Mouse (Mus musculus): Measurements from ENCODE around the gene Gm20741. TPM values are rescaled to one million over a fixed set of nuclear protein-coding genes. Genes with fewer than 3 reads are reported as not detected.

The Gm20741 gene
- total RNA-seq (2021), result not detected
- long read RNA-seq, experiment 1, result 0 reads
- long read RNA-seq, experiment 2, result 0 reads

- Histone ChIP-seq H3K27ac (no peak within 1 kb of the TSS), H3K4me3 (no peak within 1 kb of the TSS)
- TF ChIP-seq CTCF (IDR thresholded peaks at IDR 0.05), result no peak
- no peak for DNase-seq
- intact Hi-C loops (cut with DNase I), result no loop called here
Observed at GRCm38 (mm10) chr16:88811827-88812226, at the start of gene Gm20741. Gm20741 (minus strand) TSS chr16:88812220.

- intact Hi-C loops (cut with DNase I), result no loop called here
- Histone ChIP-seq H3K4me3 (no peak overlapping the region), H3K27ac (no peak overlapping the region)
- TF ChIP-seq CTCF (IDR thresholded peaks at IDR 0.05), result peak; percentile 64
- no peak for DNase-seq
Observed at GRCm38 (mm10) chr16:88851450-88851849, 39.4 kb upstream of the Gm20741 start.

GRCm38 (mm10) chr16:88848558-88848957 lies 36.5 kb upstream of the Gm20741 start:
- Histone ChIP-seq H3K4me3 (no peak overlapping the region), H3K27ac (no peak overlapping the region)
- no peak for DNase-seq
- intact Hi-C loops (cut with DNase I), result no loop called here
- no peak for TF ChIP-seq CTCF (IDR thresholded peaks at IDR 0.05)

- TF ChIP-seq CTCF (IDR thresholded peaks at IDR 0.05), result no peak
- no peak for DNase-seq
- no peak overlapping the region for H3K4me3 ChIP-seq
- intact Hi-C loops (cut with DNase I), result no loop called here
- no peak overlapping the region for H3K27ac ChIP-seq
Observed at GRCm38 (mm10) chr16:88847363-88847762, 35.3 kb upstream of the Gm20741 start.

- Histone ChIP-seq H3K27ac (no peak overlapping the region), H3K4me3 (no peak overlapping the region)
- DNase-seq, result no peak
- TF ChIP-seq CTCF (IDR thresholded peaks at IDR 0.05), result no peak
- intact Hi-C loops (cut with DNase I), result loop anchor here (10.0 kb wide), 1 partner anchor 112 kb away; no protein-coding TSS in a partner anchor
Observed at GRCm38 (mm10) chr16:88826978-88827377, 15.0 kb upstream of the Gm20741 start.

- TF ChIP-seq CTCF (IDR thresholded peaks at IDR 0.05), result no peak
- no peak within 1 kb of the TSS for H3K27ac ChIP-seq
- DNase-seq, result no peak
- no peak within 1 kb of the TSS for H3K4me3 ChIP-seq
- intact Hi-C loops (cut with DNase I), result loop anchor here (10.0 kb wide), 1 partner anchor 111 kb away; no protein-coding TSS in a partner anchor
Observed at GRCm38 (mm10) chr16:88826095-88826652, 14.2 kb upstream of the Gm20741 start, which contains the start of gene Krtap14. Krtap14 (minus strand) TSS chr16:88826145.

GRCm38 (mm10) chr16:88823736-88824135 lies 11.7 kb upstream of the Gm20741 start:
- no peak for DNase-seq
- no peak overlapping the region for H3K27ac ChIP-seq
- TF ChIP-seq CTCF (IDR thresholded peaks at IDR 0.05), result peak; percentile 64
- intact Hi-C loops (cut with DNase I), result loop anchor here (5.0 to 10.0 kb wide), 3 partner anchors 109 to 431 kb away; no protein-coding TSS in a partner anchor
- no peak overlapping the region for H3K4me3 ChIP-seq

- no peak within 1 kb of the TSS for H3K27ac ChIP-seq
- peak; percentile 78 for DNase-seq
- no peak within 1 kb of the TSS for H3K4me3 ChIP-seq
- no peak for TF ChIP-seq CTCF (IDR thresholded peaks at IDR 0.05)
- intact Hi-C loops (cut with DNase I), result loop anchor here (5.0 to 10.0 kb wide), 3 partner anchors 105 to 428 kb away; no protein-coding TSS in a partner anchor
Observed at GRCm38 (mm10) chr16:88820066-88820465, 8.0 kb upstream of the Gm20741 start, which contains the start of gene Krtap15. Krtap15 (plus strand) TSS chr16:88820215.

GRCm38 (mm10) chr16:88786786-88787185 lies 25.2 kb downstream of the Gm20741 start:
- H3K27ac ChIP-seq, result no peak overlapping the region
- DNase-seq, result no peak
- TF ChIP-seq CTCF (IDR thresholded peaks at IDR 0.05), result no peak
- intact Hi-C loops (cut with DNase I), result no loop called here
- no peak overlapping the region for H3K4me3 ChIP-seq

GRCm38 (mm10) chr16:88777596-88777995 lies 34.4 kb downstream of the Gm20741 start, which contains the start of gene Gm5965:
Gm5965 (plus strand) TSS chr16:88777896.
- intact Hi-C loops (cut with DNase I), result no loop called here
- DNase-seq, result no peak
- TF ChIP-seq CTCF (IDR thresholded peaks at IDR 0.05), result no peak
- no peak within 1 kb of the TSS for H3K4me3 ChIP-seq
- H3K27ac ChIP-seq, result no peak within 1 kb of the TSS

- intact Hi-C loops (cut with DNase I), result no loop called here
- no peak for TF ChIP-seq CTCF (IDR thresholded peaks at IDR 0.05)
- DNase-seq, result no peak
Observed at GRCm38 (mm10) chr16:88774106-88774505, 37.9 kb downstream of the Gm20741 start, which contains the start of gene 2310057N15Rik. 2310057N15Rik (minus strand) TSS chr16:88774206.

More at GRCm38 (mm10) chr16:88774106-88774505, 37.9 kb downstream of the Gm20741 start, which contains the start of gene 2310057N15Rik:
- H3K4me3 ChIP-seq, result no peak within 1 kb of the TSS
- no peak within 1 kb of the TSS for H3K27ac ChIP-seq

Other genes starting within 250 kb of the Gm20741 start
- gene Cldn8, start 249.0 kb downstream of the Gm20741 start, total RNA-seq (2021), result not detected
- gene Krtap24-1, start 199.9 kb downstream of the Gm20741 start, total RNA-seq (2021), result not detected
- not detected for gene 2310079G19Rik, start 184.6 kb downstream of the Gm20741 start, total RNA-seq (2021)
- not detected for gene Krtap26-1, start 164.4 kb downstream of the Gm20741 start, total RNA-seq (2021)
- not detected for gene Krtap27-1, start 140.5 kb downstream of the Gm20741 start, total RNA-seq (2021)
- gene 2310061N02Rik, start 104.3 kb downstream of the Gm20741 start, total RNA-seq (2021), result not detected
- not detected for gene Krtap13-1, start 83.4 kb downstream of the Gm20741 start, total RNA-seq (2021)
- gene Krtap13, start 60.6 kb downstream of the Gm20741 start, total RNA-seq (2021), result not detected
- gene 2310034C09Rik, start 53.4 kb downstream of the Gm20741 start, total RNA-seq (2021), result not detected
- gene 2310057N15Rik, start 38.0 kb downstream of the Gm20741 start, total RNA-seq (2021), result not detected
- not detected for gene Gm5965, start 34.3 kb downstream of the Gm20741 start, total RNA-seq (2021)
- not detected for gene Krtap15, start 8.0 kb upstream of the Gm20741 start, total RNA-seq (2021)
- gene Krtap14, start 13.9 kb upstream of the Gm20741 start, total RNA-seq (2021), result not detected
- not detected for gene Krtap19-1, start 57.2 kb upstream of the Gm20741 start, total RNA-seq (2021)
- gene Krtap19-2, start 62.0 kb upstream of the Gm20741 start, total RNA-seq (2021), result not detected
- not detected for gene Krtap19-3, start 65.8 kb upstream of the Gm20741 start, total RNA-seq (2021)
- not detected for gene Krtap19-4, start 72.9 kb upstream of the Gm20741 start, total RNA-seq (2021)
- not detected for gene Krtap19-5, start 84.2 kb upstream of the Gm20741 start, total RNA-seq (2021)
- not detected for gene Krtap19-9b, start 120.0 kb upstream of the Gm20741 start, total RNA-seq (2021)
- gene Krtap16-3, start 150.7 kb upstream of the Gm20741 start, total RNA-seq (2021), result not detected
- gene Krtap22-2, start 198.5 kb upstream of the Gm20741 start, total RNA-seq (2021), result not detected
- not detected for gene Gm10229, start 203.1 kb upstream of the Gm20741 start, total RNA-seq (2021)
- not detected for gene Krtap6-1, start 219.5 kb upstream of the Gm20741 start, total RNA-seq (2021)
- gene Gm10228, start 229.3 kb upstream of the Gm20741 start, total RNA-seq (2021), result not detected
- gene Krtap6-5, start 235.7 kb upstream of the Gm20741 start, total RNA-seq (2021), result not detected